Mouse (Mus musculus) layer of hippocampus, postnatal 25 days (tissue): ENCODE measurements around the gene Klhl29. TPM values are rescaled to one million over a fixed set of nuclear protein-coding genes. Genes with fewer than 3 reads are reported as not detected.

Source experiments
- DNase-seq, 2 experiments: peaks; one replicate each; pipeline ENCODE4 v3.0.0; 2022; ENCODE audit warnings: mixed read lengths in 2 of 2, low spot score in 1 of 2; ENCODE audit errors: extremely low spot score in 1 of 2
- total RNA-seq, 2 experiments: library from RNA; stranded (reverse); gene quantifications; 2 replicates each; pipeline ENCODE4 v1.2.3; 2021

The Klhl29 gene
- total RNA-seq, 2 experiments from 2014 or later: 37.5 to 39.5 TPM

DNA sequence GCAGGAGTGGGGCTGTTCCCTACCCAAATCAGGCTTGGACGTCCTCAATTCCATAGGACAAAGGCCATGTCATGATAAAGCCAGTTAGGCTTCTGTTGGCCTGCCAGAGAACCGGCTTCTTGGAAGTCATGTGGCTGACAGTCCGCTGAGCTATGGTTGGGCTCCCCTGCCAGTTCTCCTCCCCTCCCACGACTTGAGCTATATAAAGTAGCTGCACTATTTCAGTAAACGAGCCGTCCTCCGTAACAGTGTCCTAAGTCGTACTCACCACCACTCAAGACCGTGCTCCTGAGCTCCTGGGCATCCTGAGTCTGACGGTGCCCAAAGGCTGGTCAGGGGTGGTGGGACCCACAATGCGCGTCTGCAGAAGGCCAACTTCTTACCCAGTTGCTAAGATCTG is 302.3 kb downstream of the Klhl29 start:
- no peak for DNase-seq

GRCm38 (mm10) chr12:5070131-5070530 is 305.4 kb downstream of the Klhl29 start:
- no peak for DNase-seq

GRCm38 (mm10) chr12:5067590-5067989 is 307.9 kb downstream of the Klhl29 start:
- no peak for DNase-seq

GRCm38 (mm10) chr12:5048104-5048503 is 327.4 kb downstream of the Klhl29 start:
- DNase-seq: no peak

DNA sequence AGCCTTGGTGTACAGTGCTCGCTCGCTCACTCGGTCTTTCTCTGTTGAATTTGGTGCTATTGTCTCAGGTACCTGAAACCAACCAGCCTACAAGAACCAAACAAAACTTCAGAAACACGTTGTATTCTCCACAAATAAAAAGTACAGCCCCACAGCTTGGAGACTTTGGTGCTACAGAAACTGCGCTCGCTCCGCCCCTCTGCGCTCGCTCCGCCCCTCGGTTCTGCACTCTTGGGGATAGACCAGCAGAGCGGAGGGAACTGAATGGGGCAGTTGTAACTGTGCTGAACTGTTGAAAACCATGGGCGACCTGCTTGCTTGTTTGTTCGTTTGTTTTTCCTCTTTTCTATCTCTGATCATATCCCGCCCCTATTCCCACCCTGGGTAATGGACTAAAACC is 331.3 kb downstream of the Klhl29 start:
- no peak for DNase-seq

DNA sequence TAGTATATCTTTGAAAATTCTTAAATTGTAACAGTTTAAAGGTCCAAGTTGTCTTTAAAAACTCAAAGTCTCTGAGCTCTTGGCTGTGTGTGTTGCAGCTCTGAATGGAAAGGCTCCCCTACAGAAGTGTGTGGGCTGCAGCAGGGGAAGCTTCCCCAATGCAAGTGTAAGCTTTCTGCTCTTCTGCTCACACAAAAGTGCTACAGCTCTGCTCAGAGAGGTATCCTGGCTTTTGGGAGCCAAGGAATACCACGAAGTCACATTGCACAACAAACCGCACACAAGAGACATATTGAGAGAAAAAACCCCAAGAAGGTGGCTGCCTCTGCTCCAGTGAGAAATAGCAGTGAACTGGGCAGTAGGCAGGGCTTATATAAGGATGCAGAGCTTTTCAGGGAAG is 337.5 kb downstream of the Klhl29 start:
- no peak for DNase-seq

DNA sequence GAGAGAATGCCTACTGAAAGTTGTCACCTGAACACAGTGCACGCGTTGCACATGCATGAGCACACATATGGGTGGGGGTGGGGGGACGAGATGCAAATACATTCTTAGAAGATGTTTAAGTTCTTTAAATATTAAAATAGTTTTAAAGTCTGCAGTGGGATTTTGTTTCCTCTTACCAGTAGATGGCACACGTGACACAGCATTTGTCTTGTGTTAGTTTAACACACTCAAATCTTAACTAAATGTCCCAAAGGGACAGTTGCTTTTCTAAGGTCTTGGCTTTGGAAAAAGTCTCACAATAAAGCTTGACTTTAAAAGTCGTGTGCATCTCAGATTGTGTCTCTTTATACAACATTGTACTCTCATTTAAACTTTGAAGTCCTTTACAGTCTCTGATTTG is 346.4 kb downstream of the Klhl29 start:
- DNase-seq: no peak
